Mouse (Mus musculus): Measurements from ENCODE around the gene Adgrb2. TPM values are rescaled to one million over a fixed set of nuclear protein-coding genes. Genes with fewer than 3 reads are reported as not detected.
A peak's percentile ranks its signal among the peaks of the same experiment; 100 is the strongest.

The Adgrb2 gene
- total and polyA plus RNA-seq, 2 experiments, result 0.06 TPM; not detected in 1

GRCm38 (mm10) chr4:130036573-130037401 lies 52.1 kb downstream of the Adgrb2 start:
- Histone ChIP-seq H3K9ac (ENCODE audit: low read depth, low read length) (no peak overlapping the region), H3K36me3 (ENCODE audit: control insufficient read depth, insufficient read depth, low read length) (no peaks in the 10 kb centered on the region), H3K79me2 (ENCODE audit: control insufficient read depth, insufficient read depth, low read length) (no peaks in the 10 kb centered on the region), H3K4me1 (ENCODE audit: control insufficient read depth, insufficient read depth, low read length) (no peaks in the 10 kb centered on the region), H3K27ac (replicated peaks; ENCODE audit: insufficient read depth, low read depth, low read length) (no peak overlapping the region), H3K27me3 (ENCODE audit: control insufficient read depth, insufficient read depth, low read length) (peaks cover 3% of the 10 kb centered on the region; the same call in 1 of the 2 replicates), H3K4me3 (ENCODE audit: insufficient read depth, low read depth, low read length) (no peak overlapping the region)
- 23% methylated on average over 23 of the region's 23 CpGs for WGBS
- no peak for DNase-seq (ENCODE audit: extremely low read depth, low read depth, low spot score)
- TF ChIP-seq POLR2A (IDR thresholded peaks at IDR 0.05; ENCODE audit: extremely low read depth, insufficient read depth, low read length) (no peak), CTCF (IDR thresholded peaks at IDR 0.05; ENCODE audit: low read depth, low read length) (no peak)

- TF ChIP-seq CTCF (IDR thresholded peaks at IDR 0.05; ENCODE audit: low read depth, low read length), result no peak
- TF ChIP-seq POLR2A (IDR thresholded peaks at IDR 0.05; ENCODE audit: extremely low read depth, insufficient read depth, low read length), result no peak
- Histone ChIP-seq H3K27ac (replicated peaks; ENCODE audit: insufficient read depth, low read depth, low read length) (no peak overlapping the region), H3K9ac (ENCODE audit: low read depth, low read length) (no peak overlapping the region), H3K4me3 (ENCODE audit: insufficient read depth, low read depth, low read length) (no peak overlapping the region), H3K4me1 (ENCODE audit: control insufficient read depth, insufficient read depth, low read length) (no peaks in the 10 kb centered on the region), H3K27me3 (ENCODE audit: control insufficient read depth, insufficient read depth, low read length) (peaks cover 3% of the 10 kb centered on the region; the same call in 1 of the 2 replicates), H3K36me3 (ENCODE audit: control insufficient read depth, insufficient read depth, low read length) (no peaks in the 10 kb centered on the region), H3K79me2 (ENCODE audit: control insufficient read depth, insufficient read depth, low read length) (no peaks in the 10 kb centered on the region)
- no peak for DNase-seq (ENCODE audit: extremely low read depth, low read depth, low spot score)
- WGBS, result 51% methylated on average over 5 of the region's 5 CpGs
Observed at GRCm38 (mm10) chr4:130039351-130039750, 54.7 kb downstream of the Adgrb2 start.

- H3K4me1 ChIP-seq (ENCODE audit: control insufficient read depth, insufficient read depth, low read length), result no peaks in the 10 kb centered on the region
- peaks cover 3% of the 10 kb centered on the region; the same call in 1 of the 2 replicates for H3K27me3 ChIP-seq (ENCODE audit: control insufficient read depth, insufficient read depth, low read length)
- H3K36me3 ChIP-seq (ENCODE audit: control insufficient read depth, insufficient read depth, low read length), result no peaks in the 10 kb centered on the region
- WGBS, result 69% methylated on average over 11 of the region's 11 CpGs
- no peak for TF ChIP-seq POLR2A (IDR thresholded peaks at IDR 0.05; ENCODE audit: extremely low read depth, insufficient read depth, low read length)
- no peak for TF ChIP-seq CTCF (IDR thresholded peaks at IDR 0.05; ENCODE audit: low read depth, low read length)
- no peaks in the 10 kb centered on the region for H3K79me2 ChIP-seq (ENCODE audit: control insufficient read depth, insufficient read depth, low read length)
- H3K4me3 ChIP-seq (ENCODE audit: insufficient read depth, low read depth, low read length), result no peak overlapping the region
- no peak overlapping the region for H3K27ac ChIP-seq (replicated peaks; ENCODE audit: insufficient read depth, low read depth, low read length)
- H3K9ac ChIP-seq (ENCODE audit: low read depth, low read length), result no peak overlapping the region
- DNase-seq (ENCODE audit: extremely low read depth, low read depth, low spot score), result peak; percentile 15
Observed at GRCm38 (mm10) chr4:130041076-130041475, 56.4 kb downstream of the Adgrb2 start.

GRCm38 (mm10) chr4:130044211-130044610 lies 59.5 kb downstream of the Adgrb2 start:
- no peak overlapping the region for H3K9ac ChIP-seq (ENCODE audit: low read depth, low read length)
- no peaks in the 10 kb centered on the region for H3K36me3 ChIP-seq (ENCODE audit: control insufficient read depth, insufficient read depth, low read length)
- H3K27me3 ChIP-seq (ENCODE audit: control insufficient read depth, insufficient read depth, low read length), result no peaks in the 10 kb centered on the region
- no peaks in the 10 kb centered on the region for H3K79me2 ChIP-seq (ENCODE audit: control insufficient read depth, insufficient read depth, low read length)
- no peak overlapping the region for H3K27ac ChIP-seq (replicated peaks; ENCODE audit: insufficient read depth, low read depth, low read length)
- no peak for TF ChIP-seq CTCF (IDR thresholded peaks at IDR 0.05; ENCODE audit: low read depth, low read length)
- TF ChIP-seq POLR2A (IDR thresholded peaks at IDR 0.05; ENCODE audit: extremely low read depth, insufficient read depth, low read length), result no peak
- no peak for DNase-seq (ENCODE audit: extremely low read depth, low read depth, low spot score)
- no peaks in the 10 kb centered on the region for H3K4me1 ChIP-seq (ENCODE audit: control insufficient read depth, insufficient read depth, low read length)
- no peak overlapping the region for H3K4me3 ChIP-seq (ENCODE audit: insufficient read depth, low read depth, low read length)
- 90% methylated on average over 9 of the region's 9 CpGs for WGBS

GRCm38 (mm10) chr4:130045609-130046008 lies 60.9 kb downstream of the Adgrb2 start:
- H3K9ac ChIP-seq (ENCODE audit: low read depth, low read length), result no peak overlapping the region; the same call in 1 of the 2 replicates
- H3K27me3 ChIP-seq (ENCODE audit: control insufficient read depth, insufficient read depth, low read length), result no peaks in the 10 kb centered on the region
- no peak overlapping the region for H3K4me3 ChIP-seq (ENCODE audit: insufficient read depth, low read depth, low read length)
- H3K79me2 ChIP-seq (ENCODE audit: control insufficient read depth, insufficient read depth, low read length), result no peaks in the 10 kb centered on the region
- no peaks in the 10 kb centered on the region for H3K36me3 ChIP-seq (ENCODE audit: control insufficient read depth, insufficient read depth, low read length)
- no peak for TF ChIP-seq POLR2A (IDR thresholded peaks at IDR 0.05; ENCODE audit: extremely low read depth, insufficient read depth, low read length)
- TF ChIP-seq CTCF (IDR thresholded peaks at IDR 0.05; ENCODE audit: low read depth, low read length), result no peak
- H3K4me1 ChIP-seq (ENCODE audit: control insufficient read depth, insufficient read depth, low read length), result no peaks in the 10 kb centered on the region
- DNase-seq (ENCODE audit: extremely low read depth, low read depth, low spot score), result peak; percentile 5
- 47% methylated on average over 14 of the region's 14 CpGs for WGBS
- H3K27ac ChIP-seq (replicated peaks; ENCODE audit: insufficient read depth, low read depth, low read length), result no peak overlapping the region

All from liver, adult 2 months (tissue).